Mouse (Mus musculus) forebrain, embryonic 12.5 days (tissue): ENCODE measurements around the gene Ermn. TPM values are rescaled to one million over a fixed set of nuclear protein-coding genes. Genes with fewer than 3 reads are reported as not detected.

Experiments
- ATAC-seq: fragments of 200-750 bp; cut with Nextera tagmentation; 2 replicates; pipeline ENCODE4 v1.8.0; 2017; ENCODE audit warnings: moderate TSS enrichment; ENCODE audit not compliant: low FRiP score
- H3K27ac ChIP-seq: fragments of 300-500 bp; sonication (generic); 2 replicates; pipeline ENCODE4 v1.5.1; 2016; ENCODE audit warnings: mild to moderate bottlenecking
- H3K27me3 ChIP-seq: fragments of 300-500 bp; sonication (generic); 2 replicates; pipeline ENCODE4 v1.6.1; 2016; ENCODE audit warnings: mild to moderate bottlenecking
- H3K36me3 ChIP-seq: fragments of 300-500 bp; sonication (generic); replicated peaks from 2 replicates; pipeline ENCODE4 v1.6.1; 2016; ENCODE audit warnings: mild to moderate bottlenecking
- H3K4me1 ChIP-seq: fragments of 300-500 bp; sonication (generic); 2 replicates; pipeline ENCODE4 v1.6.1; 2016
- H3K4me2 ChIP-seq: fragments of 300-500 bp; sonication (generic); 2 replicates; pipeline ENCODE4 v1.6.1; 2016; ENCODE audit warnings: mild to moderate bottlenecking, moderate library complexity
- H3K4me3 ChIP-seq: fragments of 300-500 bp; sonication (generic); replicated peaks from 2 replicates; pipeline ENCODE4 v1.5.1; 2016; ENCODE audit warnings: mild to moderate bottlenecking
- H3K9ac ChIP-seq: fragments of 300-500 bp; sonication (generic); 2 replicates; pipeline ENCODE4 v1.6.1; 2016; ENCODE audit warnings: mild to moderate bottlenecking
- H3K9me3 ChIP-seq: fragments of 300-500 bp; sonication (generic); 2 replicates; pipeline ENCODE4 v1.6.1; 2016
- WGBS: fragments of 180-500 bp; shearing (Covaris S2); methylation state at CpG from one replicate; pipeline ENCODE4 v1.1.7; 2016; 5-methylcytosine and 5-hydroxymethylcytosine counted together
- polyA plus RNA-seq: library from polyadenylated mRNA; unstranded; fragments of >200 nt; fragmentation: Nextera tagmentation; extraction: Ambion mirVana; gene quantifications from 2 replicates; pipeline ENCODE4 v1.2.1, GENCODE M21; 2016

Ermn gene
- polyA plus RNA-seq, 1 experiment from 2014 or later = 2.3 TPM

DNA sequence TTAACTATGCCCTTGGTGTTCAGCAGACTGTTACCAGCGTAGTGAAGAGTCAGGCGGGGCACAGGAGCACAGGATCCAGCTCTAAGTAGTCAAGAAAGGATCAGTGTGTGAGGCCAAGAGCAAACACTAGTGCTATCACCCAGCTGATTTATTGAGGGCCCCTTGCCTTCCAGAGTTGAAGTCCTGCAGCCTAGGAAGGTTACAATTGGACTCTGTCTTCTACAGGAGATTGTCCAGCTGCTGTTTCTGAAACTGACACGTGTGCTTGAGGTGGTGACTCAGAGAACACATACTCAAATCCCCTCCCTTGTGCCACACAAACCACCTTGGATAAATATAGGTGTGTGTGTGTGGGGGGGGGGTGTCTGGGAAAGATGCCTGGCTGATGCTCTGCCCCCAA is 51.2 kb downstream of the Ermn start:
- WGBS = 94% methylated on average over 3 of the region's 3 CpGs
- H3K9ac ChIP-seq = no peak overlapping the region
- ATAC-seq = no peak

DNA sequence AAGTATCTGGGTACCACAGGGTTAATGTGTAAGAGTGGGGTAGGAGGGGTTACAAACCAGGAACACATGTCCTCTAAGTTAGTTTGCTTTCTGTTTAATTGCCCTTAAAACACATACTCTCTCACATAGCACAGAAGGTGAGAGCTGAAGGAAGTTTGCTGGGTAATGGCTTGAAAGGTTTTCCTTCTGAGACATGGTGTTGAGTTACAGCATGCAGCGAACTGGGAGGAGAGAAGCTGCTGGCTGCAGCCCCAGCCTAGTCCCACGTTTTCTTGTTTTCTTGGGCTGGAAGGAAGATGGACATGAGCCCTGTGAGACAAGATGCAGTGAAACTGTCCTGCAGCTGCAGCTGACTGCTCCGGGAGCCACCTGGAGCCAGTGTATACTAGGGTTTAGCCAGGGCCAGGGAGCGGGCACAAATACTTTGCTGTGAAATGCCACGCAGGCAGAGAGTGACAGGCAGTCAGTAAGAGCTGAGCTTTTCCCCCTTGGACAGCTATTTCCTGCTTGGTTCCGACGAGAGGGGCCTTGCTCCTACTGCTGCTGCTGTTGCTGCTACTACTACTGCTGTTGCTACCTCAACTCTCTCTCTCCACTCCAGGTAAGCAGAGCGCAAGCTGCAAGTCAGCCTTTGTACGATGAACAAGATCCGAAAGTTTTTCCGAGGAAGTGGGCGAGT is 54.8 kb downstream of the Ermn start, which contains the start of gene Galnt5:
Galnt5 (plus strand) TSS at position 133 of the 679 bp plus-strand sequence.
- no peaks in the 10 kb centered on the region for H3K4me1 ChIP-seq
- H3K27me3 ChIP-seq = no peaks in the 10 kb centered on the region
- no peak within 1 kb of the TSS for H3K4me3 ChIP-seq
- WGBS = 73% methylated on average over 12 of the region's 12 CpGs
- H3K27ac ChIP-seq = no peak within 1 kb of the TSS
- no peak within 1 kb of the TSS for H3K4me2 ChIP-seq
- no peak within 1 kb of the TSS for H3K9ac ChIP-seq
- no peak for ATAC-seq
- H3K36me3 ChIP-seq = no peaks in the 10 kb centered on the region
- H3K9me3 ChIP-seq = no peaks in the 10 kb centered on the region

More for the DNA sequence above, 51.2 kb downstream of the Ermn start:
- no peak overlapping the region for H3K27ac ChIP-seq
- no peak overlapping the region for H3K4me2 ChIP-seq
- no peaks in the 10 kb centered on the region for H3K4me1 ChIP-seq
- H3K36me3 ChIP-seq = no peaks in the 10 kb centered on the region
- H3K27me3 ChIP-seq = no peaks in the 10 kb centered on the region
- H3K4me3 ChIP-seq = no peak overlapping the region
- H3K9me3 ChIP-seq = no peaks in the 10 kb centered on the region

Other genes starting within 250 kb of the Ermn start
- 0.18 and 0.34 TPM in 2 replicates for gene Galnt5, start 55.0 kb downstream of the Ermn start, polyA plus RNA-seq
- gene Cytip, start 142.7 kb upstream of the Ermn start, polyA plus RNA-seq = 0.14 TPM in 1 of 2 replicates, not detected in the other